Mouse (Mus musculus): ENCODE results near the gene Slamf6. TPM values are rescaled to one million over a fixed set of nuclear protein-coding genes. Genes with fewer than 3 reads are reported as not detected.

Slamf6 gene
- polyA plus RNA-seq, 1 experiment from 2014 or later, result not detected

- Histone ChIP-seq H3K4me3 (replicated peaks) (no peak overlapping the region), H3K9ac (replicated peaks) (no peak overlapping the region), H3K9me3 (no peaks in the 10 kb centered on the region), H3K27me3 (no peaks in the 10 kb centered on the region), H3K36me3 (no peaks in the 10 kb centered on the region), H3K4me1 (replicated peaks) (no peaks in the 10 kb centered on the region), H3K27ac (no peak overlapping the region), H3K4me2 (no peak overlapping the region)
- ATAC-seq (ENCODE audit: insufficient number of reproducible peaks, insufficient read depth, low FRiP score, low TSS enrichment, low read depth), result no peak
- 93% methylated on average over 5 of the region's 5 CpGs for WGBS
Observed at GRCm38 (mm10) chr1:171922844-171923243, 5.5 kb downstream of the Slamf6 start.

GRCm38 (mm10) chr1:171924900-171925299, 7.6 kb downstream of the Slamf6 start:
- H3K36me3 ChIP-seq, result no peaks in the 10 kb centered on the region
- H3K9ac ChIP-seq (replicated peaks), result no peak overlapping the region
- no peak for ATAC-seq (ENCODE audit: insufficient number of reproducible peaks, insufficient read depth, low FRiP score, low TSS enrichment, low read depth)
- H3K9me3 ChIP-seq, result no peaks in the 10 kb centered on the region
- H3K4me1 ChIP-seq (replicated peaks), result no peaks in the 10 kb centered on the region
- WGBS, result 82% methylated on average over 3 of the region's 3 CpGs
- H3K4me3 ChIP-seq (replicated peaks), result no peak overlapping the region
- H3K27me3 ChIP-seq, result no peaks in the 10 kb centered on the region
- H3K4me2 ChIP-seq, result no peak overlapping the region
- H3K27ac ChIP-seq, result no peak overlapping the region

GRCm38 (mm10) chr1:171933851-171934250, 16.5 kb downstream of the Slamf6 start:
- no peak overlapping the region for H3K4me2 ChIP-seq
- no peak overlapping the region for H3K4me3 ChIP-seq (replicated peaks)
- H3K36me3 ChIP-seq, result no peaks in the 10 kb centered on the region
- ATAC-seq (ENCODE audit: insufficient number of reproducible peaks, insufficient read depth, low FRiP score, low TSS enrichment, low read depth), result no peak
- H3K9me3 ChIP-seq, result no peaks in the 10 kb centered on the region
- H3K4me1 ChIP-seq (replicated peaks), result no peaks in the 10 kb centered on the region
- H3K9ac ChIP-seq (replicated peaks), result no peak overlapping the region
- H3K27me3 ChIP-seq, result no peaks in the 10 kb centered on the region
- 46% methylated on average over 3 of the region's 3 CpGs for WGBS
- no peak overlapping the region for H3K27ac ChIP-seq

GRCm38 (mm10) chr1:171938952-171939948, 21.9 kb downstream of the Slamf6 start:
- Histone ChIP-seq H3K36me3 (no peaks in the 10 kb centered on the region), H3K27me3 (no peaks in the 10 kb centered on the region), H3K9me3 (no peaks in the 10 kb centered on the region), H3K9ac (replicated peaks) (no peak overlapping the region), H3K27ac (no peak overlapping the region), H3K4me3 (replicated peaks) (no peak overlapping the region), H3K4me1 (replicated peaks) (no peaks in the 10 kb centered on the region), H3K4me2 (no peak overlapping the region)
- no peak for ATAC-seq (ENCODE audit: insufficient number of reproducible peaks, insufficient read depth, low FRiP score, low TSS enrichment, low read depth)
- WGBS, result 86% methylated on average over 14 of the region's 14 CpGs

GRCm38 (mm10) chr1:171940626-171941025, 23.3 kb downstream of the Slamf6 start:
- WGBS, result 83% methylated on average over 6 of the region's 6 CpGs
- no peak for ATAC-seq (ENCODE audit: insufficient number of reproducible peaks, insufficient read depth, low FRiP score, low TSS enrichment, low read depth)
- no peaks in the 10 kb centered on the region for H3K36me3 ChIP-seq

GRCm38 (mm10) chr1:171946447-171946995, 29.2 kb downstream of the Slamf6 start:
- no peaks in the 10 kb centered on the region for H3K36me3 ChIP-seq
- no peaks in the 10 kb centered on the region for H3K27me3 ChIP-seq
- no peak overlapping the region for H3K4me2 ChIP-seq
- no peaks in the 10 kb centered on the region for H3K4me1 ChIP-seq (replicated peaks)
- no peak overlapping the region for H3K4me3 ChIP-seq (replicated peaks)
- no peaks in the 10 kb centered on the region for H3K9me3 ChIP-seq
- WGBS, result 79% methylated on average over 6 of the region's 6 CpGs
- no peak overlapping the region for H3K9ac ChIP-seq (replicated peaks)
- H3K27ac ChIP-seq, result no peak overlapping the region
- ATAC-seq (ENCODE audit: insufficient number of reproducible peaks, insufficient read depth, low FRiP score, low TSS enrichment, low read depth), result no peak

More at GRCm38 (mm10) chr1:171940626-171941025, 23.3 kb downstream of the Slamf6 start:
- Histone ChIP-seq H3K27ac (no peak overlapping the region), H3K27me3 (no peaks in the 10 kb centered on the region), H3K9me3 (no peaks in the 10 kb centered on the region), H3K4me3 (replicated peaks) (no peak overlapping the region), H3K9ac (replicated peaks) (no peak overlapping the region), H3K4me1 (replicated peaks) (no peaks in the 10 kb centered on the region), H3K4me2 (no peak overlapping the region)

GRCm38 (mm10) chr1:171948161-171948945, 31.0 kb downstream of the Slamf6 start:
- no peak for ATAC-seq (ENCODE audit: insufficient number of reproducible peaks, insufficient read depth, low FRiP score, low TSS enrichment, low read depth)
- H3K4me3 ChIP-seq (replicated peaks), result no peak overlapping the region
- H3K9ac ChIP-seq (replicated peaks), result no peak overlapping the region
- H3K4me2 ChIP-seq, result no peak overlapping the region
- H3K9me3 ChIP-seq, result no peaks in the 10 kb centered on the region
- H3K27ac ChIP-seq, result no peak overlapping the region
- H3K27me3 ChIP-seq, result no peaks in the 10 kb centered on the region
- no peaks in the 10 kb centered on the region for H3K4me1 ChIP-seq (replicated peaks)
- WGBS, result 78% methylated on average over 11 of the region's 11 CpGs
- no peaks in the 10 kb centered on the region for H3K36me3 ChIP-seq

- H3K4me2 ChIP-seq, result no peak overlapping the region
- H3K4me1 ChIP-seq (replicated peaks), result no peaks in the 10 kb centered on the region
- no peak for ATAC-seq (ENCODE audit: insufficient number of reproducible peaks, insufficient read depth, low FRiP score, low TSS enrichment, low read depth)
- no peaks in the 10 kb centered on the region for H3K9me3 ChIP-seq
- no peak overlapping the region for H3K4me3 ChIP-seq (replicated peaks)
- H3K36me3 ChIP-seq, result no peaks in the 10 kb centered on the region
- WGBS, result 83% methylated on average over 6 of the region's 6 CpGs
- H3K27me3 ChIP-seq, result no peaks in the 10 kb centered on the region
- no peak overlapping the region for H3K27ac ChIP-seq
- no peak overlapping the region for H3K9ac ChIP-seq (replicated peaks)
Observed at GRCm38 (mm10) chr1:171948946-171949508, 31.7 kb downstream of the Slamf6 start.

- H3K9ac ChIP-seq (replicated peaks), result no peak overlapping the region
- no peaks in the 10 kb centered on the region for H3K4me1 ChIP-seq (replicated peaks)
- H3K4me3 ChIP-seq (replicated peaks), result no peak overlapping the region
- ATAC-seq (ENCODE audit: insufficient number of reproducible peaks, insufficient read depth, low FRiP score, low TSS enrichment, low read depth), result no peak
- no peak overlapping the region for H3K27ac ChIP-seq
- no peak overlapping the region for H3K4me2 ChIP-seq
- H3K36me3 ChIP-seq, result no peaks in the 10 kb centered on the region
- H3K27me3 ChIP-seq, result no peaks in the 10 kb centered on the region
- no peaks in the 10 kb centered on the region for H3K9me3 ChIP-seq
- WGBS, result 70% methylated on average over 6 of the region's 6 CpGs
Observed at GRCm38 (mm10) chr1:171955071-171955470, 37.8 kb downstream of the Slamf6 start.

- H3K9me3 ChIP-seq, result no peaks in the 10 kb centered on the region
- H3K4me3 ChIP-seq (replicated peaks), result no peak overlapping the region
- 66% methylated on average over 2 of the region's 2 CpGs for WGBS
- no peak overlapping the region for H3K4me2 ChIP-seq
- H3K27me3 ChIP-seq, result no peaks in the 10 kb centered on the region
- no peaks in the 10 kb centered on the region for H3K36me3 ChIP-seq
- ATAC-seq (ENCODE audit: insufficient number of reproducible peaks, insufficient read depth, low FRiP score, low TSS enrichment, low read depth), result no peak
- H3K27ac ChIP-seq, result no peak overlapping the region
- no peaks in the 10 kb centered on the region for H3K4me1 ChIP-seq (replicated peaks)
- no peak overlapping the region for H3K9ac ChIP-seq (replicated peaks)
Observed at GRCm38 (mm10) chr1:171957411-171957810, 40.1 kb downstream of the Slamf6 start.

- 93% methylated on average over 5 of the region's 5 CpGs for WGBS
- Histone ChIP-seq H3K4me3 (replicated peaks) (no peak overlapping the region), H3K9ac (replicated peaks) (no peak overlapping the region), H3K36me3 (no peaks in the 10 kb centered on the region), H3K27ac (no peak overlapping the region), H3K4me2 (no peak overlapping the region), H3K4me1 (replicated peaks) (no peaks in the 10 kb centered on the region), H3K9me3 (no peaks in the 10 kb centered on the region), H3K27me3 (no peaks in the 10 kb centered on the region)
- ATAC-seq (ENCODE audit: insufficient number of reproducible peaks, insufficient read depth, low FRiP score, low TSS enrichment, low read depth), result no peak
Observed at GRCm38 (mm10) chr1:171960726-171961125, 43.4 kb downstream of the Slamf6 start.

All from limb, embryonic 12.5 days (tissue).